Mouse (Mus musculus) urinary bladder, postnatal 4 days (tissue): Measurements from ENCODE around the gene Mta3.
"Not testable (repeated sequence)": the region's sequence is repeated elsewhere in the genome, so short reads cannot be mapped to it uniquely, and the experiment has no call there.

Experiments used
- DNase-seq, 2 experiments: peaks; one replicate each; pipeline ENCODE4 v3.0.0; 2021 to 2022; ENCODE audit warnings: low spot score in 2 of 2

Mta3 gene

DNA sequence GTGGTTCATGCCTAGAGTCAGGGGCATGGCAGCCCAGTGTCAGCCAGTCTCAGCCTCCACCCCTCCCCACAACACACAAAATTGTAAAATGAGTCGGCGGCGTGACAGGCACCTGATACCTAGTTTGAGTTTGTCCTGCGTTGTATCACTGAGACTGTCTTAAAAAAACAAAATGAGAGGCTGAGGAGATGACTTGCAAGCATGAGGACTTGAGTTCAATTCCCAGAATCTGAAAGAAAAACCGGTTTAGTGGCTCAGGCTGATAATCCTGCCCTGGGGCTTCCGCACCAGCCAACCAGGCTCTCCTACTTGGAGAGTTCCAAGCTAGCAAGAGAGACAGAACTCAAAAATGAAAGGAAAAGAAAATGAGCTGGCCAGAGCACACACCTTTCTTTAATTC is 2.9 kb downstream of the Mta3 start:
- no peak for DNase-seq

DNA sequence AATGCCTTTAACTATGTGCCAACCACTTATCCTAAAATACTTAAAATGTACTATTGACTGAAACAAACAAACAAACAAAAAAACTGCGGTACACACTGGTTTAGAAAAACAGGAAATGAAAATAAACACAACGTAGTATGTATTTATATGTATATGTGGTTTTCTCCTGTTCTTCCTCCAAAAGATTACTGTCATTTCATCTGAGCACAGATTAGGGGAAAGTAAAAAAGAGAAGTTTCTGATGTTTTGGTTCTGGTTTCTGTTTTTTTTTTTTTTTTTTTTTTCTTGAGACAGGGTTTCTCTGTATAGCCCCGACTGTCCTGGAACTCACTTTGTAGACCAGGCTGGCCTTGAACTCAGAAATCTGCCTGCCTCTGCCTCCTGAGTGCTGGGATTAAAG is 3.6 kb downstream of the Mta3 start:
- DNase-seq, result not testable (repeated sequence)

DNA sequence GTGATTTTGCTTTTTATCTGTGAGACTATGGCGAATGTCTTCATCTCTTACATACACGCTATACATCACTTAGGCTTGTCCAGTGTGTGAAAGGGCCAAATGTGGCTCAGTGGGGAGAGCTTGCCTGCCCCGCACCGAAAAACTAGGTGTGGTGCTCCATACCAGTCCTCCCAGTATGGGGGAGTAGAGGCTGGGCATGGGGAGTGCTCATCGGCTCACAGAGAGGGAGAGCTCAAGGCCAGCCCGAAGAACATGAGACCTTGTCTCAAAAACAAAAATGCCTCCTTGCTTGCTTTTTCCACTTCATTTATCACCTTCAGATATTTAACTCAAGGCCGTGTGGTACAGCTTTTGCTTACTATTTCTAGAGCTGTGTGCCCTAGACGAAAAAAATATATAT is 4.7 kb downstream of the Mta3 start:
- no peak for DNase-seq

DNA sequence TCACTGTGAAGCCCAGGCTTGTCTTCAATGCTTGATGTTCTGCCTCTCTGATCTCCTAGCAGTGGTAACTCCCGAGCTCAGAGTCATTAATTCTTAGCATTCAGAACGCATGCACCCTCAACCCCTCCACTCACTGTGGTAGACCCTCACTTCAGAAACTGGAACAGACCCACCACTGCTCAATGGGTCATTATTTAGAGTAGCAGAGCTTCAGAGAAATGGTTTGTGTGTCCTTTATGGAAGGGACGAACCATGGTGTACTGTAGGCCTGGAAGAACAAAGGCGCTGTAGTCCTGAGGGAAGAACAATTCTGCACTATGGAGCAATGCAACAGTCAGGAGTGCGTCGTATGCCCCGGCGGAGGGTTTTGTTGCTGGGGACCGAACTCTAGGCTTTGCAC is 6.4 kb downstream of the Mta3 start:
- DNase-seq, result no peak

DNA sequence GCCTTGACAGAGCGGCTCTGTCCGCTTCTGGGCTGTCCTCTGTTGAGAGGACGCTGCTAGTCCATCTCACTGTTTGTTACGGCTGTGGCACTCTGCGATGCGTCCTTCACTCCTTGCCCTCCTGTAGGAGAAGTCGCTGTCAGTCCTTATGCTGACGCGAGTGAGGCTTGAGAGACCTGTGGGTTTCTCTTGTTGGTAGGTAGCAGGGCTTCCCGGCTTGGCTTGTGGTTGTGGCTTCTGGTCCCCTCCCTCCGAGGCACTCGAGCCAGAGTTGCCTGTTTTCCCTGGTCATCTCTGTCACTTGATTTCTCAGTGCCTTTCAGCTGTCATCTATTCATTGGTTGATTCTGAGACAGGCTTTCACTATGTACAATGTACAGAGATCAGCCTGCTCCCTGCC is 14.5 kb downstream of the Mta3 start:
- DNase-seq, result no peak

DNA sequence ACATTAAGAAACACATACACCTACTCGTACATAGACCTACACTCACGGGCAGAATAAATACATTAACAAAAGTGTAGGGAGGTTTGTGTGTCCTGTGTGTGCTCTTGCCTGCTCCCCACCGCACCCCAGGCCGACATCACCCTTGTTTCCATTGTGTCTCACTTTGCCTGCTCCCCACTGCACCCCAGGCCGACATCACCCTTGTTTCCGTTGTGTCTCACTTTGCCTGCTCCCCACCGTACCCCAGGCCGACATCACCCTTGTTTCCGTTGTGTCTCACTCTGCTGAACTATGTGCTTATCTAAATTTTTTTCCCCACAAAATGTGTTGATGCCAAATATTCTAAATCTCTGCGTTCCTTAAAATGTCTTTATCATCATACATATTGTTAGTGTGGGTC is 15.2 kb downstream of the Mta3 start:
- no peak for DNase-seq

DNA sequence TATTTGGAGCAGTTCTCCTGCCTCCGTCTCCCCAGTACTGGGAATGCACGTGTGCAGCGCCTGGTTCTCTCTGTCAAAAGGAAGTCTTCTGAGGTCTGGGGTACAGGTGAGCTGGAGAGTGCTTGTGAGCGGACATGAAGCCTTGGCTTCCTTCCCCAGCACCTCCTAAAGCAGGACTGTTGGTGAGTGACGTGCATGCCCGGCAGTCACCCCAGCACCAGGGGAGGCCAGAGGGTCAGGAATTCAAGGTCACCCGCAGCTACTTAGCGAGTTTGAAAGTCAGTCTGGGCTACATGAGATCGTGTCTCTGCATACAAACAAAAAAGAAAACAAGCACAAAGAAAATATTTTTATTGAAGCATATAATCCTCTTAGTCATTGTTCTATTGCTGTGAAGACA is 17.1 kb downstream of the Mta3 start:
- DNase-seq, result no peak

DNA sequence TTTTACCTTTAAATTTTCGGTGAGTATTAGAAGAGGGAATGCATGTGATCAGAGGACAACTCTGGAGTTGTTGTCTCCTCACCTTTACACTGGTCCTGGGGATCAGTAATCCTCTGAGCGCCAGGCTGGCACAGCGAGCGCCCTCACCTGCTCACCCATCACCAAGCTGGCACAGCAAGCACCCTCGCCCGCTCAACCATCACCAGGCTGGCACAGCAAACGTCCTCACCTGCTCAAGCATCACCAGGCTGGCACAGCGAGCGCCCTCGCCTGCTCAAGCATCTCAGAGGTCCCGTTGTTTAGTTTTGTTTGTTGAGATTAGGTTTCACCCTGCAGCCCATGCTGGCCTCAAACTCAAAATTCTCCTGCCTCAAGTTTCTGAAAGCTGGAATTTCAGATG is 20.5 kb downstream of the Mta3 start:
- DNase-seq, result no peak

DNA sequence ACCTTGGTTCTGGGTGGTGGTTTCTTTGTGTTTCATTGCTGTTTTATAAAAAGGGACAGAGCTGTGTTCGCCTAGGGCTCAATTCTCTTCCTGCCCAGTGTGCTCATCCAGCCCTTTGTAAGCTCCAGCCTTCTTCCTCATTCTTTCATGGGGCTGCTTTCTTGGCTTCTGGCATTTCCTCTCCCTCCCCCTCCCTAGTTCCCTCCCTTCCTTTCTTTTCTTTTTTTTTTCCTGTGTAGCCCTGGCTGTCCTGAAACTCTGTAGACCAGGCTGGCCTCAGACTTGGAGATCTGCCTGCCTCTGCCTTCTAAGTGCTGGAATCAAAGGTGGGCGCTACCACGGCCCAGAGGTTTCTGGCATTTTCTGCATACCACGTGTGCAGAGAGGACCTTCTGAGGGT is 21.7 kb downstream of the Mta3 start:
- no peak for DNase-seq

DNA sequence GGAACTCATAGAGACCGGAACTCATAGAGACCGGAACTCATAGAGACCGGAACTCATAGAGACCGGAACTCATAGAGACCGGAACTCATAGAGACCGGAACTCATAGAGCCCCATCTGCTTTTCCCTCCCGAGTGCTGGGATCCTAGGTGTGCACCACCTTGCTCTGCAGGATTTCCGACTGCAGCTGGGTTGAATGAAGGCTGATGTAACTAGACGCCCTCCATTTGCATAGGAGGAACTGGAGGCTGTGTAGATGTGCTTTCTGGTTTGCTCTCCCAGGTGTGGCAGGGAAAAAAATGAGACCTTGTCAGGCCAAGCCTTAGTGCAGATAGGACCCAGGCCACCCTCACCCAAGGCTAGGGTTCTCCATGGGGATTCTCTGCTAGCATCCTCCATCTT is 23.1 kb downstream of the Mta3 start:
- no peak for DNase-seq

DNA sequence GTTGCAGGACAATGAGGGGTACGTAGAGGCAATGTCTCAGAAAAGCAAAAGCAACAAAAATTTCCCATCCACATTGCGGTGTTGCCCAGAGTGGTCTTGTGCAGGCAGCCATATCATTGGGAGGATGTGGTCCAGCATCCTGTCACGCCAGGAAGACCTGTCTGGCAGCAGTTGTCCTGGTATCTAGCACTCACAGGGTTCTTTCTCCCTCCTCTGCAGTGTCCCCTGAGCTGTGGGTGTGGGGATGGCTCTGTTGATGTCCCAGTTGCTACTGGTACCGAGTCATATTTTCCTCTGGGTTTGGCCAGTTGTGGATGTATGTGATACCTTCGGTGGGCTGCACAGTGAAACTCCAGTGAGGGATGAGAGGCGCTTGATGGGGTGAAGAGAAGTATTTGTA is 24.2 kb downstream of the Mta3 start:
- no peak for DNase-seq

DNA sequence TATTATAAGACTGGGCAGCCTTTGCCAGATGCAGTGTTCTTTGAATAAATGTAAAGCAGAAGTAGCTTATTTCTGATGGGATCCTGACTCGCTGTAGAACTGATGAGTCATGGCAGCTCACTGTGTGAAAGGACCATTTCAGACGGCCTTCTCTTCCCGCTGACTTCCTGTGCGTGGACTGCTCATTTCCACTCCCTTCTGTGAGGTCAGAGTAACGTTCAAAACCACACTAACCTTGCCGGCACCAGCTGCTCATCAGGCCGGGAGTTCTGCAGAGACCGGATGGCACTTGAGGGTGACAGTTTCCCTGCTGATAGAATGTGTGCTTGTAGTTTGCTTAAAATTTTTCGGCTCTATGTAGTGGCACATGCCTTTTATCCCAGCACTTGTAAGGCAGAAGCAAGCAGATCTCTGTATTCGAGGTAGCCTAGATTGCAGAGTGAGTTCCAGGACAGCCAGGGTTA is 26.2 kb downstream of the Mta3 start:
- DNase-seq, result no peak

DNA sequence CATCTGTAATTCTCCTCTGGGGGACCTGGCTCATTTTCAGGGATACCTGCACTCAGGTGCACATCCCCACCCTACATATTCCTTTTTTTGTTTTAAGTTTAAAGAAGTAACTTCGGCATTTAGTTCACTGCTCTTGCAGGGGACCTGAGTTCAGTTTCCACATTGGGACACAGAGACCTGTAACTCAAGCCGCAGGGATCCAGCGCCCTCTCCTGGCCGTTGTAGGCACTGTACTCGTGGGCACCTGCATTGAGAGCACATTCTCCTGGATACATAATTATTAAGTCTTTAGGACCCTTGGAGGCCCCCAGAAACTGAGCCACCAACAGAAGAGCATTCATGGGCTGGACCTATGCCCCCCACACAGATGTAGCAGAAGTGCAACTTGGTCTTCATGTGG is 26.8 kb downstream of the Mta3 start:
- DNase-seq, result no peak

DNA sequence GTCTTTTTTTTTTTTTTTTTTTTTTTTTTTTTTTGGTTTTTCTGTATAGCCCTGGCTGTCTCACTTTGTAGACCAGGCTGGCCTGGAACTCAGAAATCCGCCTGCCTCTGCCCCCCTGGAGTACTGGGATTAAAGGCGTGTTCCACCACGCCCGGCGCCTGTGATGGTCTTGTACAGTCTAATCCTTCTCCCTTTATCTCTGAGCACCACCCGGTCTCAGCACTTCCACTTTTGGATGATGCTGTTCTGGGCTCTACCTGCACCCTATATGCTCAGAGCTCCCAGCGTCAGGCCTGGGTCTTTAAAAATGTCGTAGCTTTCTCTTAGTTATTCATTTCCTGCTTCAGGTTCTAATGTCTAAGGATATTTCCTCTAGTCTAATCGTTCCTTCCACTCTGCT is 30.7 kb downstream of the Mta3 start:
- no peak for DNase-seq

DNA sequence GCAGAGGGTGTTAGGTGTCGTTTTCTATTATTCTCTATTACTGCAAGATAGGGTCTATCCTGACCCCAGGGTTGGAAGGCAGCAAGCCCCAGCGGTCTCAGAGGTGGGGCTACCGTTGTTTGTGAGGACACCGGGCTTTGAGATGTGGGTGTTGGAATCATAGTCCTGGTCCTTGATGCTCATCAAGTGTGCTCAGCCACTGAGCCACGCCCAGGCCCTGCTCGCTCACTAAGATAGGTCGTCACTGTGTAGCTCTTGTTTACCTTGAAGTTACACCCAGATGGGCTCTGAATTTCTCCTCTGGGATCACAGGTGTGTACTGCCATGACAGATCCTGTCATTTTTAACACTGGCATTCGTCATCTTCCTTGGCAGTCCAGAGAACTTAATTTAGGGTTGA is 31.8 kb downstream of the Mta3 start:
- no peak for DNase-seq

DNA sequence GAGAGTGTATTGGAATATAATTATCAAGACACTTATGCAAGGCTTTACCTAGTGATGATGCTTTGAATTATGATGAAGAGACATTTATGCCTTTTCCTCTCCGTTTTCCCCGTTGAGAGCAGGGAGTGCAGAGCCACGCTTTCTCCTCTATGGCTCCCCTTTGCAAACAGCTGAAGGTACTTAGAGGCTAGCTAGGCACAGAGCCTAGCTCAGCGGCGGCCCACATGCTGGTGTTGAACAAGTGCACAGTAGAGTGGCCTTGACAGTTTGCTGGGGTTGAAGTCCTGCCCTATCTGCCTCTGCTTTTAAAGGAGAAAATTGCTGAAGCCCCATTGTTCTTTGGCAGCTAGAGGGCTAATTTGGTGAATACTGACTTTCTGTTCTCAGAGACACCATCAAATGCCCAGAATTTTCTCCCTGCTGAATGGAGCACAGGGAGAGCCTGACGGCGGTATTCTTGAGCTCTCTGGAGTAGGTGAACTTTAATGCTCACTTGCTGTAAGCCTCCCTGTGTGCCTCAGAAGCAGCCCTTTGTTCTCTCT is 34.2 kb downstream of the Mta3 start:
- DNase-seq, result no peak

DNA sequence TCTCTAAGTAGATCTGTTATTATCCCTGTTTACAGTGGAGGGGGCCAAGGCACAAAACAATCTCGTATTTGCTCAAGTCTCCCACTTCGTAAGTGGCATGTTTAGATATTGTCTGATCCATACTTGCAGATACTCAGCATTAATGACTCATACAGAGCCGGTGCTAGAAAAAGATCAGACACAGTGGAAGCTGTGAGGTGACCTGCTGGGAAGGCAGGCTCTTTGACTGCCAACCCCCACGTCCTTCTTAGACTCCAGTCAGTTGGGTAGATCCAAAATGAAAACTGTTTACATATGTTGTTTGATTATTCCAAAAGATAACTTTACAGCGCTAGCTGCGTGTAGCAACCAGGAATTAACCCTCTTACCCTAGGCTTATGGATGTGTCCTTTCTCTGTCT is 35.3 kb downstream of the Mta3 start:
- no peak for DNase-seq

DNA sequence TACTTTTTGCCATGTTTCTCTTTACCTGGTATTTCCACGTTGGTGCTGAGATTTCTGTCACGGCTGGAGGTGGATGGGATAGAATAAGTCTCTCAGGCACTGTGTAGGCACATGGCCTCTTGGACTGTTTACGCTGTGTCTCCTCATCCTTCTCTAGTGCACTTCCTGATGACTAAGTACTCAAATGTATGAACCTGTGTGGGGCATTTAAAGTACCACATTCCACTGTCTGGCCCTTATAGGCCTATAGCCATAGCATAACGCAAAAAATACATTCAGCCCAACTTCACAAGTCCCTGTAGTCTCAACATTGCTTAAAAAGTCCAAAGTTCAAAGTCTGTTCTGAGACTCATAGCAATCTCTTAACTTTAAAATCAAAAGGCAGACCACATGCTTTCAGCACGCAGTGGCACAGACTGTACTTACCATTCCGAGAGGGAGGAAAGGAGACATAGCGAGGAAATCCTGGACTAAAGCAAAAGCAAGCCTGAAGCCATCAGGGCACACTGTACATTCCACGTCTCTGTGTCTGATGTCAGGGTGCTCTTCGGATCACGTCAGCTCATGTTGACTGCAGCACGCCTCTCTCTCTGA is 38.4 kb downstream of the Mta3 start:
- no peak for DNase-seq

DNA sequence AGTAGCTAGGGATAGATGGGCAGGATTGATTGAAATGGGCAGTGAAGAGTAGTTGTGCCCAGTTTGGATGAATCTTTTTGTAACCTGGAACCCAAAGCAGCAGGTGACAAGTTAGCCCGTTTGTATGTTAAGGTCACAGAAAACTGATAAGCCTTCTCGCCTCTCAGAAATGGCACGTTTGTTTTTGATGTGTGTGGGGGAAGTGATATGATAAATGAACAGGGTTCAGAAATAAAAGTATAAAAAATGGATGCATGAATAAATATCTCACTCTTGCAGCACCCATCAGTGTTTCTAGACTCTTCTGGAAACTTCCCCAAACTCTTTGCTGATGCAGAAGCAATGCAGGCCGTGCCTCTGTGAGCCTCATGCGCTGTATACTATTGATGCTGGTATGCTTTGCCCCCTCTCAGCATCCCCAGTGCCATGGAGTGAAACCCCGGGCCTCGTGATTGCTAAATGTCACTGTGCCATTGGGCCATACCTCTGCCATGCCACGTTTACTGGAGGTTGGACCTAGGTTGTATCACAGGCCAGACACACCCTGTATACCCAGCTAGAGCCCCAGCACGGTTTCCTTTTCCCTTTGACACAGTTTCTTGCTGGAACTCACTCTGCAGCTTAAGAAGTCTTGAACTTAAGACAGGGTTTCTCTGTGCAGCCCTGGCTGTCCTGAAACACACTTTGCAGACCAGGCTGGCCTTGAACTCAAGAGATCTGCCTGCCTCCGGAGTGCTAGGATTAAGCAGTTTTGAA is 41.6 kb downstream of the Mta3 start:
- no peak for DNase-seq

DNA sequence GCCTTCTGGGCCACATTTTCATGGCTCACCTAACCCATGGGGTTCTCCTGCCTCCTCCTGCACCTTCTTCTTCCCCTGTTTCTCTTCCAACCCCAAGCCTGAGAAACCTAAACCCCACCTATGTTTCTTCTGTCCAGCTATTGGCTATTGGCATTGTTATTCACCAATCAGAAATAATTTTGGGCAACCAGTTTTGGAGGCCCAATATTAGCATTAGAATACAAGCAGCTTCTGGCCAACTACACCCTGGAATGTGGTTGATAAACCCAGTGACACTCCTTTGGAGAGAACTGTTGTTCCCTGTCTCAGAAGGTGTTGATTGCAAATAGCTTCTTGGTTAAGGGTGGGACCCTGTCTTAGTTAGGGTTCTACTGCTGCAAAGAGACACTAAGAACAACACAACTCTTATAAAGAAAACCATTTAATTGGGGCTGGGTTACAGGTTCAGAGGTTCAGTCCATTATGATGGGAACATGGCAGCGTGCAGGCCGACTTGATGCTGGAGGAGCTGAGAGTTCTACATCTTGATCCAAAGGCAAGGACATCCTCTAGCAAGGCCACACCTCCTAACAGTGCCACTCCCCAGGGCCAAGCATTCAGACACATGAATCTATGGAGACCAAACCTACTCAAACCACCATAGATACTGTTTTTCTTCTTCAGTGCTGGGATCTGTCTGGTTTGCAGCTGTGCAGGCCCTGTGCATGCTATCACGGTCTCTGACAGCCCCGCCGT is 44.4 kb downstream of the Mta3 start:
- DNase-seq, result no peak

DNA sequence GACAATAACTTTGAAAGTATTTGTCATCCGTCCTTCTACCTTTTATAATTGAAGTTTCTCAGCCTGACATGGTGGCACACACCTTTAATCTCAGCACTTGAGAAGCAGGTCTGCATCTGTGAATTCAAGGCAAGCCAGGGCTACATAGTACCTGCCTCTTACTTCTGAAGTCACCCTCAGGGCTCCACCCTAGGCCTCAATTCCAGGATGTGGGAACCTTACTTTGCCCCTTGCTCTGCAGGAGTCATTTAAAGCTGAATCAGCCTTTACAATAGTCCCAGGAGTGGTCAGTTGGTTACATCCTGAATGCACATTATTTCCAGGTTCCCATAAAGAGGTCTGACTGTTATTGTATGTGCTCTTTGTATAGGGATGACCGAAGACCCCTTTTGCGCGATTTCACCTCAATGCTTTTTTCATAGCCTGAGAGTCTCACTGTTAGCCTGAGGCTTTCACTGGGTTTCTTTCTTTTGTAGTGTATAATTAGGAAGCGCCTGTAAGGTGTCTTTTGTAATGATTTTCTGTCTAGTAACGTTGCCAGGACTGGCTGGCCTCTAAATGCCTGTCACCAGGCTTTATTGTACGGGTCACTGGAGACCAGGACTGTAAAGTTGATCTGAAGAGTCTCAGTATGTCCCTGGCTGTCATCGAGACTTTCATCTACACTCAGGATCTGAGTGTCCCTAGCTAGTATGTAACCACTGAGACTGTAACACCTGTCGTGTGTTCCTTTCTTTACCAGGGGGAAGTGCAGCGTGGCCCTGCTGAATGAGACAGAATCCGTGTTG is 47.3 kb downstream of the Mta3 start:
- DNase-seq, result no peak

DNA sequence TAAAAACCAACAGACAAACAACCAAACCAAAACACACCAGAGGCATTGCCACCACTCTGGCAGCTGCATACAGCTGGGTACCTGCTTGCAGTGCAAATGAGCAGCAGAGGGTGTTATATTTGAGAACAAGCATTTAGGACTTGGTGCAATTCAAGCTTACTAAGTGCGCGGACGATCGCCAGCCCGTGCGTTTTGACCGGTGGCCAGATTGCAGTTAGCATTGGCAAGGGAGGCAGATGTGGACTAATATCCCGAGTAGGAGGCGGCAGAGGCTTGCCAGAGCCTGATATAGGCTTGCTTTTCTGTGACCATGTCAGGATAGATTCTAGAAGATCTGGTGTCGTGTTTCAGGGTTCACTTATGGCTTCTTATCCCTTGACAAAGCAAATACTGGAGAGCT is 52.1 kb downstream of the Mta3 start:
- DNase-seq, result no peak
